ENCODE assay signal across 8 mouse cellular contexts in the genomic region with DNA sequence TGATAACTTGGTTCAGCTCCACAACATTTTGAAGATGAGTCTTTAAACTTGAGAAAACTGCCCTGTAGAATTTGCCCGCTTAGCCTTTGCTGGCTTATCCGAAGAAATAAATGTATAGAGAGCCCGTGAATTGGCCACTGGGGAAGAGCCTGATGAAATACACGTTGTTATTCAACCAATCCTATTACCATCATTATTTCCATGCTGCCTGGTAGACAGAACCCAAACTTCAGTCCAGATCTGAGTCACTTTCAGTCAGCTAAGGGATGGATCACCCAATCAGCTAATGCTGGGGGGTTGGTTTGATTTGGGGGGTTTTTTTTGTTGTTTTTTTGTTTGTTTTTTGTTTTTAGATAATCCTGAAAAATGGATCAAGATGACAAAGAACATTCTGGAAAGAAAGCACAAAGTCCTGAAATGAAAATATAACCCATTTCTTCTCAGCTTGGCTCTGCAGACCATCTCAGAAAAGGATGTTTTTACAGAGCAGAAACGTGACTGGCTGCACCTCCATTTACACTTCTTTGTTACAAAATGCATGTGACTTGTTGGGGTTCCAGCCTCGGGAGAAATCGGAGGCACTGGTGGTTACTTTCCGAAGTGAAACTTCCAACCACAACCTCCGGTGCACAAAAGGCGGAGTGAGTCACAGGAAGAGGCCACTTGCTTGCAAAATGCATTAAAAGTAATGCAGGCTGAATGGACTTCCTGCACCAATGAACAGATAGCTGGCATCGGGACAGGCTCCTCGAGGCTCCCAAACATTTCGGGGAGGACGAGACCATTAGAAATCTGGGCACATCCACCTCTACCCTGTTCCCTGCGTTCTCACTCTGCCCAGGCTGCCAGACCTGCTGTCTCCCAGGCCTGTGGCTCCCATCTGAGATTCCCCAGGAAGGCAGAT.
DNase-seq lines count a peak whose midpoint lies in the region; ATAC-seq lines count a peak whose summit lies in the region.

No protein-coding gene starts in this region.

- DNase-seq in gastrocnemius, postnatal 10 days, result peak; percentile 15
- DNase-seq in gastrocnemius, adult 18-20 months (ENCODE audit: low spot score), result no peak
- DNase-seq in forebrain, embryonic 14.5 days (ENCODE audit: low spot score), result peak; percentile 31
- peak; percentile 40 for DNase-seq in hindbrain, embryonic 14.5 days (ENCODE audit: low spot score)
- DNase-seq in embryo, embryonic 10 days (ENCODE audit: low spot score), result no peak

- no peaks in the 10 kb centered on the region for H3K9me3 ChIP-seq in forebrain, embryonic 14.5 days (replicated peaks; ENCODE audit: control insufficient read depth, low read length)
- no peaks in the 10 kb centered on the region for H3K9me3 ChIP-seq in hindbrain, embryonic 14.5 days (ENCODE audit: control insufficient read depth, low read length)
- H3K9me3 ChIP-seq in megakaryocyte, embryonic 14.5 days, result no peaks in the 10 kb centered on the region
- H3K9me3 ChIP-seq in stomach, embryonic 15.5 days, result no peaks in the 10 kb centered on the region

- ATAC-seq in CD4-positive, CD25-positive, alpha-beta regulatory T cell, adult 4 months, result peak; percentile 92
- ATAC-seq in forebrain, embryonic 14.5 days, result peak; percentile 40
- ATAC-seq in hindbrain, embryonic 14.5 days (ENCODE audit: low FRiP score), result peak; percentile 54
- 0 out of 2 replicates have a peak, but pooled peaks have one; percentile 24 for ATAC-seq in stomach, embryonic 15.5 days (ENCODE audit: insufficient read depth, low FRiP score, low read depth)

- H3K36me3 ChIP-seq in forebrain, embryonic 14.5 days (ENCODE audit: control insufficient read depth, insufficient read depth, low read length), result peaks cover 5% of the 10 kb centered on the region; the same call in 1 of the 2 replicates
- H3K36me3 ChIP-seq in hindbrain, embryonic 14.5 days (replicated peaks; ENCODE audit: control insufficient read depth, insufficient read depth), result peaks cover 17% of the 10 kb centered on the region
- H3K36me3 ChIP-seq in megakaryocyte, embryonic 14.5 days (replicated peaks; ENCODE audit: low read length), result peaks cover 23% of the 10 kb centered on the region
- no peaks in the 10 kb centered on the region for H3K36me3 ChIP-seq in stomach, embryonic 15.5 days

- 64% methylated on average over 15 of the region's 15 CpGs for WGBS in forebrain, embryonic 14.5 days
- 67% methylated on average over 15 of the region's 15 CpGs for WGBS in hindbrain, embryonic 14.5 days
- 66% methylated on average over 15 of the region's 15 CpGs for WGBS in stomach, embryonic 15.5 days

- H3K4me3 ChIP-seq in forebrain, embryonic 14.5 days (ENCODE audit: low read depth, low read length), result no peak overlapping the region
- no peak overlapping the region for H3K4me3 ChIP-seq in hindbrain, embryonic 14.5 days (replicated peaks; ENCODE audit: low read length)
- peak overlapping the region; percentile 84 for H3K4me3 ChIP-seq in megakaryocyte, embryonic 14.5 days (replicated peaks)
- no peak overlapping the region for H3K4me3 ChIP-seq in stomach, embryonic 15.5 days (replicated peaks)

- no peaks in the 10 kb centered on the region; the same call in 1 of the 2 replicates for H3K4me1 ChIP-seq in forebrain, embryonic 14.5 days (ENCODE audit: control insufficient read depth, insufficient read depth, low read length)
- peaks cover 6% of the 10 kb centered on the region for H3K4me1 ChIP-seq in hindbrain, embryonic 14.5 days (replicated peaks; ENCODE audit: control insufficient read depth, insufficient read depth, low read length)
- peaks cover 35% of the 10 kb centered on the region for H3K4me1 ChIP-seq in megakaryocyte, embryonic 14.5 days
- H3K4me1 ChIP-seq in stomach, embryonic 15.5 days, result peaks cover 4% of the 10 kb centered on the region; the same call in 1 of the 2 replicates

- no peak overlapping the region for H3K9ac ChIP-seq in forebrain, embryonic 14.5 days (ENCODE audit: low read length)
- H3K9ac ChIP-seq in hindbrain, embryonic 14.5 days, result no peak overlapping the region
- no peak overlapping the region for H3K9ac ChIP-seq in stomach, embryonic 15.5 days

- H3K4me2 ChIP-seq in forebrain, embryonic 14.5 days (ENCODE audit: low read length), result no peak overlapping the region
- peak overlapping the region; percentile 12; the same call in 1 of the 2 replicates for H3K4me2 ChIP-seq in hindbrain, embryonic 14.5 days (replicated peaks)
- H3K4me2 ChIP-seq in stomach, embryonic 15.5 days, result no peak overlapping the region

- H3K27ac ChIP-seq in forebrain, embryonic 14.5 days (ENCODE audit: low read depth, low read length), result no peak overlapping the region
- H3K27ac ChIP-seq in hindbrain, embryonic 14.5 days, result peak overlapping the region; percentile 62
- H3K27ac ChIP-seq in stomach, embryonic 15.5 days, result no peak overlapping the region

- no peaks in the 10 kb centered on the region for H3K27me3 ChIP-seq in forebrain, embryonic 14.5 days (replicated peaks; ENCODE audit: control insufficient read depth, insufficient read depth, low read length)
- H3K27me3 ChIP-seq in hindbrain, embryonic 14.5 days (ENCODE audit: control insufficient read depth, insufficient read depth, low read length), result no peaks in the 10 kb centered on the region
- H3K27me3 ChIP-seq in megakaryocyte, embryonic 14.5 days (replicated peaks), result peaks cover 9% of the 10 kb centered on the region
- H3K27me3 ChIP-seq in stomach, embryonic 15.5 days (replicated peaks), result no peaks in the 10 kb centered on the region

Comparison
In these comparisons a context has a peak if more than half of its experiments do, and no peak if none do; other contexts are left out.
1. DNase-seq: peak in gastrocnemius, postnatal 10 days (single experiment), forebrain, embryonic 14.5 days (single experiment) and hindbrain, embryonic 14.5 days (single experiment); none in gastrocnemius, adult 18-20 months (single experiment) and embryo, embryonic 10 days (single experiment).
2. ATAC-seq: peak in every context shown above with its lines; median percentile 92 in CD4-positive, CD25-positive, alpha-beta regulatory T cell, adult 4 months; 54 in hindbrain, embryonic 14.5 days; 40 in forebrain, embryonic 14.5 days; 24 in stomach, embryonic 15.5 days.